Mouse (Mus musculus) T-helper 1 cell (primary cell): Measurements from ENCODE around the gene Mtfmt.

Experiments
- in situ Hi-C: fragments of 300-600 bp; cut with MboI, MseI; formaldehyde crosslinking; loops from one replicate; pipeline ENCODE4 v1.15.1; 2025; ENCODE audit warnings: high pct_unique_total_duplicates

Gene Mtfmt

DNA sequence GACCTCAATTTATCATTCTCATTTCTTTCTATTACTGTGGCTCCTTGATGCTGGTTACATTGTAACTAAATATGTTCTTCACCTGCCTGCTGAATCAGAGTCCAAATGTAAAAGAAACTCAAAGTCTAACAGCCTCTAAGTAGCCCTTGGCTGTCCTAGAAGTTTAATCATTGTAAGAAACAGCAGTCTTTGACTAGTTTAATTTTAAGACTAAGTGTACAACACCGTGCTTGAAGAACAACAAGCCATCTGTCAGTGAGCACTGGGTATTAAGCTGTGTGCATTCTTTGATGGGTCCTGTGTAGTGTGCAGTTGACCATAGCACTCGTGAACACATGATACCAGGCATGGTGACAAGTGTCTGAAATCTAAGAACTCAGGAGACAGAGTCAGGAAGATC, 8.1 kb upstream of the Mtfmt start:
- in situ Hi-C loops = no loop called here

DNA sequence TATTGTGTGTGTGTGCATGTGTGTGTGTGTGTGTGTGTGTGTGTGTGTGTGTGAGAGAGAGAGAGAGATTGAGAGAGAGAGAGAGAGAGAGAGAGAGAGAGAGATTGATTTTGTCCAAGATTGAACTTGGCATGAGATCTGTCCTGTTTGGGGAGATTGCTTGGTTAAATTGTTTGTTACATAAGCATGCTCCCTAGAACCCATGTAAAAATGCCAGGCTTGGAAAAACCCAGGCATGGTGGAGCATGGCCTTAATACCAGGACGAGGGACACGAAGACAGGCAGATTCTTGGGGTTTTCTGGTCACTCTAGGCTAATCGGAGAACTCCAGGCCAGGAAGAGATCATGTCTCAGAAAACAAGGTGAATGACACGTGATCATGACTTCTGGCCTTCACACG, 7.6 kb upstream of the Mtfmt start:
- in situ Hi-C loops = no loop called here

DNA sequence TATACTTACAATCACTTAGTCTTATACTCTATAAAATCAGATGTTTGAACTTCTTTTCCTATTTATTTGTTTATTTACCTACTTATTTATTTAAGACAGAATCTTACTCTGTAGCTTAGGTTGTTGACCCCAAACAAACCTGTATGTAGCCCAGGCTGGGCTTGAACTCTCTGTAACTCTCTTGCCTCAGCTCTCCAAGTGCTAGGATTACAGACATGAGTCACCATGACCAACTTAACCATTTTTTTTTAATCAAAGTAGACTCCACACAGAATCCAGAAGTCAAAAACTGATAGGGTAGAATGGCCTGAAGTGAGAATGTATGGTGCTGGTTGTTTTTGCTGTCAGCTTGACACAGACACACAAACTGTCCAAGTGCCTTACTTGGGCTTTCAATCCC, 5.2 kb upstream of the Mtfmt start:
- in situ Hi-C loops = loop anchor here (5.0 kb wide), 1 partner anchor 38 kb away; the partner anchor contains the start of gene Kbtbd13

DNA sequence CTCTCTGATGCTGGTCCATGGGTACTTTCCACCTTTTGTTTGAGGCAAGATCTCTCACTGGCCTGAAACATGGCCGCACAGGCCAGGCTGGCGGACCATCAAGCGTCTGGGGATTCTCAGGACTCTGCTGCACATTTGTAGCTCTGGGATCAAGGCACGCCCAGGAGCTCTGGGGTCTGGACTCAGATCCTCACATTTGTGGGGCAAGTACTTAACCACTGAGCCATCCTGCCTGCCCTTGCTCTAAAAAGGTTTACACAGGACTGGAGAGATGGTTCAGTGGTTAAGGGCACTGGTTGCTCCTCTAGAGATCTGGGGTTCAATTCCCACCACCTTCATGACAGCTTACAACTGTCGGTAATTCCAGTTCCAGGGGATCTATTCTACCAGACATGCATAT, 4.7 kb upstream of the Mtfmt start:
- in situ Hi-C loops = loop anchor here (5.0 kb wide), 1 partner anchor 39 kb away; the partner anchor contains the start of gene Kbtbd13

DNA sequence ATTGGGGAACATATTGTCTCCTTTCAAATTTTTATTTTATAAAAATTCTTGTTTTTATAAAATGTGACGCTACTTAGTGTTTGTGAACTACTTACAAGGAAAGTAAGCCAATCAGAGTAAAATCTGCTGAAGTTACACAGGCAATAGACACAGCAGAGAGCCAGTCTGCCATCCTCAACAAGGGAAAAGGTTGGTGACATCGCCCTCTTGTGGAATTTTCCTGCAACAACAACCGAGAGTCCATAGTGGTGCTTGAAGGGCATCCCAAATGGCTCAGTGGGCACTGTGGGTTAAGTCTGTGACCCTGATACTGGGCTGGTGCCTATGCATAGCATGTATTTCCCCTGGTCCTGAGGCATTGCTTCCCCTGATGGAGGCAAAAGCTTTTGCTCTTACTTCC, 3.3 kb upstream of the Mtfmt start:
- in situ Hi-C loops = loop anchor here (5.0 kb wide), 1 partner anchor 40 kb away; the partner anchor contains the start of gene Kbtbd13

DNA sequence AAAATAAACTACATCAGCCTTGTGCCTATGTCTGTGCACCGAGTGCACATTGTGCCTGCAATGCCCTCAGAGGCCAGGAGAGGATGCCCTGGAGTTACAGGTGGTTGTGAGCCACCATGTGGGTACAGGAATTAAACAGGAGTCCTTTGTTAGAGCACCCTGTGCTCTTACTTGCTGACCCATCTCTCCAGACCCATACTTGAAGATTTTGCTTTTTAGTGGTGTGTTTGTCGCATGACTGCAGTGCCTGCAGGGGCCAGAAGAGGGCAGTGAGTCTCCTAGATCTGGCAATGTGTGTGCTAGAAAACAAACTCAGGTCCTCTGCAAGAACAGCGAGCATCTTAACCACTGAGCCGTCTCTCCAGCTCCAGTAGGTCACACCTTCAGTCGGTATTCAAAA, 1.4 kb upstream of the Mtfmt start:
- in situ Hi-C loops = loop anchor here (5.0 kb wide), 1 partner anchor 42 kb away; the partner anchor contains the start of gene Kbtbd13

DNA sequence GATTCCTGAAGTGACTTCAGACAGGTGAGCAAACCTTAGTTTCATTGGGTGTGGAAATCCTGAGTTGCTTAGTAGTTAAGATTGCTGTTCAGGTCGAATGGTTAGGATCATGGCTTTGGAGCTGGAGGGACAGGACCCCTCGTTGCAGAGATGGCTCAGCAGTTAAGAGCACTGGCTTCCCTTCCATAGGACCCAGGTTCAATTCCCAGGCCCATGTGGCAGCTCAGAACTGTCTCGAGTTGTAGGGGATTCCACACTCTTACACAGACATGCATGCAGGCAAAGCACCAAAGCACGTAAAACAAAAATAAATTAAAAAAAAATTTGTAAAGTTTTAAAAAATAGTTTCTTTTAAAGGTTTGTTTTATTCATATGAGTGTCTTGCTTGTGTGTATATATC, 371 bp upstream of the Mtfmt start:
- in situ Hi-C loops = no loop called here

DNA sequence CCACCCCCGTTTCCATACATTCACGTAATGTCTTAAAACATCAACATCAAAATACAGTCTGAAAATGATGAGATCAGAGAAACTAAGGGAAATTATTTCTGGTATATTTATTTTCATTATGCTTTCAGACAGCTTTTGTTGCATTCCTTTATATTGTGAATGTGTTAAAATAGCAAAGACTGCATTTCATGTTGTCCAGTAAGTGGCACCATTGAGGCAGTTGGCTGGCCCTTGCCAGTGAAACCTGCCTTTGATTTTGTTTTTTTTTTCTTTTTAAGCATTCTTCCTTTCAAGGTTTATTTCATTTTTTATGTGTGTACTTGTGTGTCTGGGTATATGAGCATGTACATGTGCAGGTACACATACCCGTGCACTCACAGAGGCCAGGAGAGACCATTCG, 9.1 kb downstream of the Mtfmt start:
- in situ Hi-C loops = no loop called here

DNA sequence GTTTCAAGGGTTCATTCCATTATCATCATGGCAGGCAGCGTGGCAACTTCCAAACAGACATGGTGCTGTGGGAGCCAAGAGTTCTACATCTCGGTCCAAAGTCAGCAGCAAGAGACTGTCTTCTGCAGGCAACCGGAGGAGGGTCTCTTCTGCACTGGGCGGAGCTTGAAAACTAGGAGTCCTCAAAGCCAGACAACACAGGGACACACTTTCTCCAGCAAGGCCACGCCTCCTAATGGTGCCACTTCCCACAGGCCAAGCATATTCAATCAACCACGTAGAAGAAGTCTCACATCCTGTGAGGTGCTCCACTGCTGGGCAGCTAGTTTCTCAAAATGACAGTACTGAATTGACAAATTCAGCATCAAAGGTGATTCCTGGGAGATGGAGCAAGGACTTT, 12.4 kb downstream of the Mtfmt start:
- in situ Hi-C loops = no loop called here

DNA sequence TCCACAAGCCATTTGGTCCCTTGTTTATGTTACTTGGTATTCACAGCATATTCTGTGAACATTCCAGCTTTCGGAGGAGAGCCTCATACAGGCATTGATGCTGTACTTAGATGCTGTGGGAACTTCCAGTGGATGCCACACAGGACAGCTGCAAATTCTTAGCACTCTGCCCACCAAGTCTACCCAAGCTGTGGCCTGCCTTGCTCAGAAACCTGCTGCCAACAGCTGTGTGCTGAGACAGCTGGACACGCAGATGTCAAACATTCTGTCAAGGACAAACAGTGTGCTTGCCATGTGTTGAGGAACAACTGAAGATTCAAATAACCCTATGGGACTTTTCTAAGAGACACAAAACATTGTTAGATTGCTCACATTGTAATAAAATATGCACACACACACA, 23.4 kb downstream of the Mtfmt start:
- in situ Hi-C loops = no loop called here

DNA sequence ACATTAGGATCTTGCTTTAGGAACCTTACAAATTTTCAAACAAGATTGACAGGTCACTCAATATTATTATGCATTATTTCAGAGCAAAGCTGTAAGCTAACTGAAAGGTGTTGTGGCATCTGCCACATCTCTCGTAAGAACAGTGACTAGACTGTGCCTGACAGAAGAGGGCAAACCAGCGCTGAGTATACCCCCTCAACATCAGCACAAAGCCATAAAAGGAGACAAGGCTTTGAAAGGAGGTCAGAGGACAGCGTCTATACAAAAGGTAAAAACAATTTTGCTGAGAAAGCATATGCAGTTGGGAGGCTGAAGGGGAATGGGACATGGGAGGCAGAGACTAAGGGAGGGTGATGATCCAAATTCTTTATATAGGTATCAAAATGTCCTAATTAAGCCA, 24.6 kb downstream of the Mtfmt start:
- in situ Hi-C loops = no loop called here

DNA sequence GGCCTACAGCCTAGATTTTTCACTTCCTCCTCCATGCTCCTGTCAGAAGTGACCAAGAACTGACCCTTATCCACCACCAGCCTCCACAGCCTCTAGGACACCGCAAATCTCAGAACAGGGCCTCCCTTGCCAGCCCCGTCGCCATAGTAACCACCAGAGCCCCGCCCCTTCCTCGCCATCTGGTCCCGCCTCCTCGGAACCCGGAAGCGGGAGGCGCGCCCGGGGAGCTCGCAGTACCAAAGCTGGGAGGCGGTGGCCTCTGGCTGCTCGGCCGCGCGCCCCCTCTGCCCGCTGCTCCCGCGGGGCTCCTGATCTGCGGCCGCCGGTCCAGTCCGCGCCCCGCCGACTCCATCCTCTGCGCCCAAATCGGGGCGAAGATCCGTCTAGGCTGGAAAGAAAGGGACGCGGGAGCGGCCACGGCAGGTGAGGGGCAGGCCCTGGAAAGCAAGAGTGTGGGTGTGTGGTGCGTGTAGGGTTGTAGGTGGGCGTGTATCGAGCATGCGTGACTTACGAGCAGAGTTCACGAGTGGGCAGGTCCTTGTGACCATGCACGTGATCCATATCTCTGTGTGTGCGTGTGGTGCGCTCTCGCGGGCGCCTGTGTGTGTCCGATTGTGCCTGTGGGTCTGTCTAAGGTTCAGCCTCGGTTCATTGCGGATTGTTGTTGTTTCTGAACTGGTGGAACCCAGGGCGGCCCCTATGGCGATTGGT, 25.3 kb downstream of the Mtfmt start, which contains the start of gene Spg21:
Spg21 (plus strand) TSS at position 216 of the 711 bp plus-strand sequence.
- in situ Hi-C loops = no loop called here

DNA sequence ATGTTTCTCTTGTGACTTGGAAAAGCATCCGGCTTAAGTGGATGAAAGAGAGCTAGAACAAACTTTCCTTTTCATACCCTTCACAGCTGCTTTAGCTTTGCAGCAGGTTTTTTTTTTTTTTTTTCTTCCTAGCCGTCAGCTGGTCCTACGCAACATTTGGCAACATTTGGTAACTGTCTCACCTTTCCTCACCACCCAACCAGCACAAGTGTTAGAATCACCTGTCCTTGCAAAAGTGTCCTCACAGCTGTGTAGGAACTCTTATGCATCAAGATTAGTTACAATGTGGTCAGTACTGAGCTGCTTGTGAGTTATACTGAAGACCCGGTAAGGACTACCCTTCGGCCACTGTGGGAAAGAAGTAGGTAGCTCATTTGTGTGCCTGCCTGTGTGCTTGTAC, 27.0 kb downstream of the Mtfmt start:
- in situ Hi-C loops = no loop called here

DNA sequence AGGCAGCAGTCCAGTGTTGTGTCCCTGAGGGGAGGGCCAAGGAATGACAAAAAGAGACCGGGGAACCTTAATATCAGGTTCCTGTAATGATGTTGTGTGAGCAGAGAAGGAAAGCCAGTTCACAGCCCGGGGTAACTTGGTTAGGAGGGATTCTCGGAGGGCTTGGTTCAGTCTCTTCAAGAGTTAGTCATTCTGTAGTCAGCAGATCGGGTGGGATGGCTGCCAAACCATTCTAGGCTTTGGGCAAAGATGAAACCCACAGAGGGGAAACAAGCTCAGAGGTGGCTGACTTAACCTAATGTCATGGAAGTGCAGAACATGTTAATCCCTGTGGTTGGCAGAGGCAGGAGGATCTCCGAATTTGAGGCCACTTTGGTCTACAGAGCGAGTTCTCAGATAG, 28.6 kb downstream of the Mtfmt start:
- in situ Hi-C loops = no loop called here

DNA sequence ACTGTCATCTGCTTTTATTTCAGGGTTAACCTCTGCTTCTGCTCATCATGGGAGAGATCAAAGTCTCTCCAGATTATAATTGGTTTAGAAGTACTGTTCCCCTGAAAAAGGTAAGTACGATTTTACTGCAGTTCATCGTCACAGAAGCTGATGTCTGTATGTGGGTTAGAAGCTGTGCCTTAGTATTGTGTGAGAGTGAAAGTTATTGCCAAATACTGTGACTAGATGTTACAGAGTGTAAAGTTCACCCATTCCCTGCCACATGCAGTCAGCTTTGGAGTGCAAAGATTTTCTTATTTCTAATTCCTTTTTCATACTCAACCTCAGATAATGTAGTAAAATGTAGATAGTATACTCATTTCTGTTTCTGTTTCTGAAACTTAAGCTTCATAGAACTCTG, 29.7 kb downstream of the Mtfmt start:
- in situ Hi-C loops = no loop called here

DNA sequence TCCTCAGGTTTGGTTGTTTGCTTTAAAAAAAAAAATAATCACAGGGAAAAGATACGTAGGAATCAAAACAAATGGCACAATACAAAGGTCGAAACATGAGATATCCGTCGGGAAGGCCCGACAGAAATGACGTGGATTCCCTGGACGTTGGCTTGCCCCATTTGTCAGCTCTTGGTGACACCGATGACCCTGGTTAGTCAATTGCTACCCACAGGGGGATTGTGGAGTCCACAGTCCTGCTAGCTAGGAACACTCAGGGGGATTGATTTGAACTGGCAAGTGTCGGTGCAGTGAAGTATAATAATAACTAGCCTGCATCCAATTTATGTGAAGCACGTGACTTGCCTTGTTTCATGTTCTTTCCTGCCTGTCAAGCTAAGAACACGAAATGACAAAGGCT, 32.1 kb downstream of the Mtfmt start:
- in situ Hi-C loops = no loop called here

DNA sequence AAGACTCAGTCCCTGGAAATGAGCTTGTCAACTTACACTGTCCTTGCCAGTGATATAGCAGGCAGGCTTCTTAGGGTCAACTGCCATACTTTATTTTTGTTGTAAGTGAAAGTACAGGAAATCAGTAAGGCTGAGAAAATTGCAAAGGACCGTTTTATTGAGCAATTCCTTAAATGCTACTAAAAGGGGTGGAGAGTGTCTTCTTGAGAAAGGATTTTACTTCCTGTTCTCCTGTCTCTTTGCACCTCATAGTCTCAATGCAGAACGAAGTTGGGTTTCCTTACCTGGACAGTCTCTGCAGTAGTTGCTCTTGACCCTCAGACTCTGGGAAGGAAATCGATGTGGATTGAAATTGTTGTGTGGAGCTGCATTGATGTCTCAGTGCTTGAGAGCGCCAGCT, 37.2 kb downstream of the Mtfmt start:
- in situ Hi-C loops = no loop called here

DNA sequence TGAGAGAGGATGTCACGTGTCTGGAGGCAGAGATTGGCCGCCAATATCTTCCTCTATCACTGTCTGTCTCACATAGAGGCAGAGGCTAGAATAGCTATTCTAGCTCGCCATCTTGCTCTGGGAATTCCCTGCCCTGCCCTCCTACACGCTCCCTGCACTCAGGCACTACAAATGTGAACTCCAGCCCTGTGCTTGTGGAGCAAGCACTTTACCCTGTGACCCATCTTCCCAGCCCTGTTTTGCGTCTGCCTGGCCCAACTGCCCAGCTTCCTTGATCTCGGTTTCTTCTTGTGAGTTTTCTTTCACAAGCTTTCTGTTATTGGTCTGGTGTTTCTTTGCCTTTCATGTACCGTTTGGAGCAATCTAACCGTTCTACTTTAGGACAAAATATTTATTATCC, 43.6 kb downstream of the Mtfmt start:
- in situ Hi-C loops = no loop called here

DNA sequence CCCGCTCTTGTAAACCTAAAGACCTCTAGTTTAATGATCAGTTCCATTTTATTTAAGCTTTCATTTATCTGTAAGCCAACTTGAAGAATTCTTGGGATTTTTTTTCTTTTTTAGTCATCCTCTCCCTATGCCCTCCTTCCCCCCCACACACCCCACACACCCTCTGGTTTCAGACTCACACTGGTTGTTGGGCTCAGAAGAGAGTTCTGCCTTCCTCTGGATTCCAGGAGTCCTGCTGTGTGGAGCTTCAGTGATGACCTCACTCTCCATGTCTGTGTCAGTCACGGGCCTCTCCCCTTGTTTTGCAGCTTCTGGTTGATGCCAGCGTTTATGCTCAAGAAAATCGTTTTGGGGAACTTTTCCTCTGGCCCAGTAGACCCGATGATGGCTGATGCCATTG, 44.5 kb downstream of the Mtfmt start:
- in situ Hi-C loops = no loop called here

DNA sequence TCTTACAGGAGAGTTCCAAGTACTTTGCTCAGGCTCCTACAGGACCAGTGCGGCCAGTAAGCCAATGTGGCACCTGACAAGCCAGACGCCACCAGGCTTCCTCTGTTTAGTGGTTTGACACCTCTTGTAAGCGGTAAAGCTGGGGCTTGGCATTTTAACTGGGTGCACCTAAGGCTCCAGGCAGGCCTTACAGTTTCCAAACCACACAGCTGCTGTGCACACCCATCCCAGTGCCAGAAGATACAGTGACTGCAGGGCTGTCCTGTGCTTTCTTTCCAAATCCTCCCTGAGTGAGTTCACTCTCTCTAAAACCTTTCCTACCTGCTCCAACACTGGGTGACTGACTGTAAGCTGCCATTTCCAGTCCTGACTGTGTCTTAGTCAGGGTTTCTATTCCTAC, 55.9 kb downstream of the Mtfmt start:
- in situ Hi-C loops = no loop called here

DNA sequence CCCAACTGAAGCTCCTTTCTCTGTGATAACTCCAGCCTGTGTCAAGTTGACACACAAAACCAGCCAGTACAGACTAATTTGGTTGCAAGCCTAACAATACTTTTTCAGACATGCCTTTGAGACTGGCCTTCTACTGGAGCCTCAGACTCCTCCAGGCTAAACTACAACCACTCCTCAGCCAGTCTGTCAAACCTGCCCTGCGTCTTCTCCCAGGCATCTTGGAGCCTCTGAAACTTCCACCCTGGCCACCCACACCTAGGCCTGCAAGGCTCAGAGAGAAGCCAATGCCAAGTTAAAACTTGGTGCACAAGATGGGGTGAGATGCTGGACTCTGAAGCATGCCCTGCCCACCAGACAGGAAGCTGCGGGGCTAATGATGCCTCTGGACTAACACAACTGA, 56.8 kb downstream of the Mtfmt start:
- in situ Hi-C loops = no loop called here

DNA sequence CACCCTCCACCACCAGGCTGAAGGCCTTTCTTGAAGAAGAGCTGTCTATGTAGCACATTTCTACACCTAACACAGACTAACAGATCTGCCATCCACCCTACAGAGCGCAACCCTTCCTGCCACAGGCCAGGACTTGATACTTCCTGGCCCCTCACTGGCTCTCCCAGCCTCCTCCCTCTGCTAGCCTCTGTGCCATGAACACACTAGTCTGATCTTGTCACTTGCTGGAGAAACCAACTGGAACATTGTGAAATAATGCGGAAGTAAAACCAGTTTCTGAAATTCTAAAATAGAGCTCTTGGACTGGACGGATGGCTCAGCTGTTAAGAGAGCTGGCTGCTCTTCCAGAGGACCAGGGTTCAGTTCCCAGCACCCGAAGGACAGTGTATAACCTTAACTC, 57.3 kb downstream of the Mtfmt start:
- in situ Hi-C loops = no loop called here

DNA sequence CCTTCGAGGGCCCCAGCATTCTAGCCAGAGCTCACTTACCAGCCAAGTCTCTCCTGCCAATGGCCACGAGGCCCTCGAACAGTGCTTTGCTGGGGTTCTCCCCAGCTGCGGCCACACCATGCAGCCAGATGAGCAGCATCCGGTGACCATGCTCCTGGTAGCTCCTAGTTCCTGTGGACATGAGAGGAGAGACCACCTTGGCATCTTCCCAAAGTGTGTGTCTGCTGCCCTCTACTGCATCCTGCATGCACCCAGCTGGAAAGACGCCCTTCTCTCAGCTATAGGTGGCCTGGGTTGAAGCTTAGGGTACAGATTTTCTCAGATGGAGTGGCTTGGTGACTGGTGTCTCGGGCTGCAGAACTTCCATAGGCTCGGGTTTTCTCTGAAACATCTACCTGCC, 66.6 kb downstream of the Mtfmt start:
- in situ Hi-C loops = loop anchor here (10.0 kb wide), 1 partner anchor 763 kb away; no protein-coding TSS in a partner anchor
